ENCODE assay signal across 21 mouse cellular contexts in genomic region chr10:21167842-21168241, GRCm38 (mm10). TPM values are rescaled to one million over a fixed set of nuclear protein-coding genes. Genes with fewer than 3 reads are reported as not detected.
A peak's percentile ranks its signal among the peaks of the same experiment; 100 is the strongest.
DNase-seq lines count a peak whose midpoint lies in the region; ATAC-seq and TF ChIP-seq lines count a peak whose summit lies in the region.
"Had no signal": no experiment of that assay in that cellular context is flagged by ENCODE, and none has a peak within 500 bp of the region (broad histone marks: within the 10 kb centered on the region; RNA-seq: fewer than 3 reads in every experiment).

No protein-coding gene starts in this region.

- peak; percentile 77 for DNase-seq in heart, adult 11 months
- DNase-seq in liver, embryonic 11.5 days (ENCODE audit: low spot score), result peak; percentile 15
- no peak for DNase-seq in liver, postnatal 0 days
- peak; percentile 54 for DNase-seq in midbrain, embryonic 11.5 days (ENCODE audit: low spot score, missing footprints)
- no peak for DNase-seq in midbrain, embryonic 10.5 days (ENCODE audit: low spot score)
- DNase-seq: adrenal gland, adult 2 months; adrenal gland, adult 8-10 months; adrenal gland, postnatal 10 days; adrenal gland, postnatal 14 days; adrenal gland, postnatal 25 days; adrenal gland, postnatal 36 days; B cell, adult 2 months; cerebellum, adult 11 months; cerebellum, adult 11-12 months; cerebellum, adult 18-20 months had no signal

- TF ChIP-seq EP300 in liver, postnatal 0 days (IDR thresholded peaks at IDR 0.05; ENCODE audit: low read depth), result no peak

- no peak overlapping the region for H3K9ac ChIP-seq in heart, embryonic 12.5 days
- H3K9ac ChIP-seq in liver, embryonic 11.5 days (ENCODE audit: low read depth, low read length), result no peak overlapping the region
- no peak overlapping the region for H3K9ac ChIP-seq in liver, postnatal 0 days (replicated peaks)
- no peak overlapping the region for H3K9ac ChIP-seq in midbrain, embryonic 11.5 days (ENCODE audit: low read length)

- no peaks in the 10 kb centered on the region for H3K4me1 ChIP-seq in heart, embryonic 12.5 days (replicated peaks)
- no peaks in the 10 kb centered on the region for H3K4me1 ChIP-seq in liver, embryonic 11.5 days (replicated peaks; ENCODE audit: control insufficient read depth, insufficient read depth, low read length)
- no peaks in the 10 kb centered on the region for H3K4me1 ChIP-seq in liver, postnatal 0 days (ENCODE audit: insufficient read depth)
- H3K4me1 ChIP-seq in midbrain, embryonic 11.5 days (ENCODE audit: control insufficient read depth, insufficient read depth, low read length), result no peaks in the 10 kb centered on the region
- H3K4me1 ChIP-seq in midbrain, embryonic 10.5 days, result no peaks in the 10 kb centered on the region

- no peak overlapping the region for H3K4me2 ChIP-seq in heart, embryonic 12.5 days
- no peak overlapping the region for H3K4me2 ChIP-seq in liver, embryonic 11.5 days
- H3K4me2 ChIP-seq in liver, postnatal 0 days (ENCODE audit: low read depth, low read length), result no peak overlapping the region
- no peak overlapping the region for H3K4me2 ChIP-seq in midbrain, embryonic 11.5 days

- H3K36me3 ChIP-seq in heart, embryonic 12.5 days, result no peaks in the 10 kb centered on the region
- H3K36me3 ChIP-seq in liver, embryonic 11.5 days (ENCODE audit: control insufficient read depth, insufficient read depth, low read length), result no peaks in the 10 kb centered on the region
- H3K36me3 ChIP-seq in liver, postnatal 0 days (replicated peaks; ENCODE audit: insufficient read depth, low read length), result no peaks in the 10 kb centered on the region
- H3K36me3 ChIP-seq in midbrain, embryonic 11.5 days (ENCODE audit: control insufficient read depth, insufficient read depth, low read length), result no peaks in the 10 kb centered on the region
- H3K36me3 ChIP-seq in midbrain, embryonic 10.5 days, result no peaks in the 10 kb centered on the region
- H3K36me3 ChIP-seq: G1E had no signal

- TF ChIP-seq CTCF in liver, postnatal 0 days (IDR thresholded peaks at IDR 0.05; ENCODE audit: low read depth), result no peak

- no peak overlapping the region for H3K27ac ChIP-seq in heart, embryonic 12.5 days (ENCODE audit: poor library complexity, severe bottlenecking)
- H3K27ac ChIP-seq in liver, embryonic 11.5 days (ENCODE audit: low read depth, low read length), result no peak overlapping the region
- no peak overlapping the region for H3K27ac ChIP-seq in liver, postnatal 0 days (ENCODE audit: low read depth)
- no peak overlapping the region for H3K27ac ChIP-seq in midbrain, embryonic 11.5 days (ENCODE audit: low read depth, low read length)
- no peak overlapping the region for H3K27ac ChIP-seq in midbrain, embryonic 10.5 days (replicated peaks)

- WGBS in heart, embryonic 12.5 days, result 87% methylated on average over 6 of the region's 6 CpGs
- 93% methylated on average over 6 of the region's 6 CpGs for WGBS in liver, embryonic 11.5 days
- WGBS in liver, postnatal 0 days (ENCODE audit: insufficient replicate concordance), result 84% methylated on average over 6 of the region's 6 CpGs
- 89% methylated on average over 6 of the region's 6 CpGs for WGBS in midbrain, embryonic 11.5 days
- 94% methylated on average over 6 of the region's 6 CpGs for WGBS in midbrain, embryonic 10.5 days

- peaks cover 11% of the 10 kb centered on the region for H3K27me3 ChIP-seq in heart, embryonic 12.5 days (replicated peaks)
- no peaks in the 10 kb centered on the region for H3K27me3 ChIP-seq in liver, embryonic 11.5 days (replicated peaks; ENCODE audit: control insufficient read depth, insufficient read depth, low read length)
- H3K27me3 ChIP-seq in liver, postnatal 0 days (ENCODE audit: insufficient read depth, low read length), result 0 out of 2 replicates have a peak, but pooled peaks cover 4% of the 10 kb centered on the region
- no peaks in the 10 kb centered on the region for H3K27me3 ChIP-seq in midbrain, embryonic 11.5 days (ENCODE audit: control insufficient read depth, insufficient read depth, low read length)
- H3K27me3 ChIP-seq in midbrain, embryonic 10.5 days (ENCODE audit: low read depth, poor library complexity, severe bottlenecking), result peaks cover 20% of the 10 kb centered on the region
- H3K27me3 ChIP-seq: CH12.LX had no signal

- no peak for ATAC-seq in heart, embryonic 12.5 days (ENCODE audit: insufficient number of reproducible peaks, low FRiP score)
- ATAC-seq in liver, embryonic 11.5 days (replicated peaks; ENCODE audit: low FRiP score), result no peak
- ATAC-seq in liver, postnatal 0 days, result no peak
- no peak for ATAC-seq in midbrain, embryonic 11.5 days (ENCODE audit: low FRiP score)
- ATAC-seq: activated CD4-positive, CD25-positive, alpha-beta regulatory T cell, adult 4 months; CD4-positive, CD25-positive, alpha-beta regulatory T cell, adult 4 months; Patski had no signal

- H3K9me3 ChIP-seq in heart, embryonic 12.5 days (replicated peaks), result no peaks in the 10 kb centered on the region; the same call in 1 of the 2 replicates
- H3K9me3 ChIP-seq in liver, embryonic 11.5 days (ENCODE audit: control insufficient read depth, low read length), result no peaks in the 10 kb centered on the region
- no peaks in the 10 kb centered on the region; the same call in 1 of the 2 replicates for H3K9me3 ChIP-seq in liver, postnatal 0 days (ENCODE audit: low read length)
- no peaks in the 10 kb centered on the region; the same call in 1 of the 2 replicates for H3K9me3 ChIP-seq in midbrain, embryonic 11.5 days (ENCODE audit: control insufficient read depth, low read length)
- no peaks in the 10 kb centered on the region for H3K9me3 ChIP-seq in midbrain, embryonic 10.5 days (replicated peaks)

- no peak overlapping the region for H3K4me3 ChIP-seq in heart, embryonic 12.5 days
- H3K4me3 ChIP-seq in liver, embryonic 11.5 days (ENCODE audit: low read depth, low read length), result no peak overlapping the region
- H3K4me3 ChIP-seq in liver, postnatal 0 days (ENCODE audit: low read depth, low read length), result no peak overlapping the region
- H3K4me3 ChIP-seq in midbrain, embryonic 11.5 days (ENCODE audit: low read depth, low read length), result no peak overlapping the region
- H3K4me3 ChIP-seq in midbrain, embryonic 10.5 days, result no peak overlapping the region

RNA-seq across cellular contexts. Expression of gene Myb, which starts 7.1 kb away (rescaled TPM):
- polyA plus RNA-seq in heart, embryonic 12.5 days (2016; fragmentation: Nextera tagmentation; extraction: Ambion mirVana), result 1.5 and 1.8 TPM in 2 replicates
- polyA plus RNA-seq in liver, embryonic 11.5 days (2014; fragmentation: Nextera tagmentation; extraction: Ambion mirVana), result 40.3 and 42.3 TPM in 2 replicates
- polyA plus RNA-seq in liver, postnatal 0 days (2015; fragmentation: Nextera tagmentation; extraction: Ambion mirVana), result 10.0 and 11.1 TPM in 2 replicates
- polyA plus RNA-seq in midbrain, embryonic 11.5 days (2014; fragmentation: Nextera tagmentation; extraction: Ambion mirVana), result 8.5 and 9.1 TPM in 2 replicates
- polyA plus RNA-seq in midbrain, embryonic 10.5 days (2016; fragmentation: Nextera tagmentation; extraction: Ambion mirVana), result 5.1 and 6.8 TPM in 2 replicates

Comparison
In these comparisons a context has a peak if more than half of its experiments do, and no peak if none do; other contexts are left out.
1. DNase-seq: peak in heart, adult 11 months (single experiment), liver, embryonic 11.5 days (single experiment) and midbrain, embryonic 11.5 days (single experiment); none in liver, postnatal 0 days (single experiment) and midbrain, embryonic 10.5 days (single experiment).